Mouse (Mus musculus) embryonic fibroblast, embryonic 13.5 days (primary cell): ENCODE measurements around the gene Gpr176.

Experiments used
- CTCF ChIP-seq: IDR thresholded peaks from 2 replicates; pipeline ENCODE4 v1.5.1; 2011; ENCODE audit warnings: mild to moderate bottlenecking, control low read depth, low read length, moderate library complexity, borderline replicate concordance; ENCODE audit not compliant: insufficient read depth
- POLR2A ChIP-seq: IDR thresholded peaks from 2 replicates; pipeline ENCODE4 v1.6.1; 2011; ENCODE audit warnings: low read depth, mild to moderate bottlenecking, control low read depth, low read length, moderate library complexity

DNA sequence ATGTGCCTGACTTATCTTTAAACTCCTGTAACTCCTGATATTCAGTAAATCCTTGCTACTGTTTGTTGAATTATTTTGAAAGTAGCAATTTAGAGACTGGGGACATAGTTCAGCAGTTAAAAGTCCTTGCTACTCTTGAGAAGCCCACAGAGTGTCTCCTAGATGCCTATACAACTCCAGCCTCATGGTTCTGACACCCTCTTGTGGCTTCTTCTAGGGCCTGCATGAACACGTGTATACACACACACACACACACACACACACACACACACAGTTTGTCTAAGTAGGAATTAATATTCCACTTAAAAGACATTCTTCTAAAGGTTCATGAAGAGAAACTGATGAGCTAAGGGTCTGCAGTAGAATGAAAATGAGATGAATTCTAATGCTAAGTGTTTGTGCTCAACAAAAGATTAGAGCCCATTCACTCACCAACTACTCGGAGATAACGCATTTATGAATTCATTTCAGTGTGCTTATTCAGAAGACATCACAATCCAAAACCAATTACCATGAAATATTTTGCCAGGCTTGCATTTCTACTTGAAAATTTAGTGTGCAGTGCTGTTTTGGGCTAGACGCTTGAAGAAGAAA is 144.6 kb downstream of the Gpr176 start:
- TF ChIP-seq POLR2A (no peak), CTCF (no peak)
